In genomic region chr13:52037218-52037617, GRCm38 (mm10) we compare ENCODE assay signal across 17 mouse cellular contexts.
DNase-seq lines count a peak whose midpoint lies in the region; ATAC-seq and TF ChIP-seq lines count a peak whose summit lies in the region.
"Had no signal": no experiment of that assay in that cellular context is flagged by ENCODE, and none has a peak within 500 bp of the region (broad histone marks: within the 10 kb centered on the region; RNA-seq: fewer than 3 reads in every experiment).

No protein-coding gene starts in this region.

- no peaks in the 10 kb centered on the region for H3K27me3 ChIP-seq in midbrain, embryonic 15.5 days (replicated peaks)
- H3K27me3 ChIP-seq in midbrain, embryonic 13.5 days: no peaks in the 10 kb centered on the region
- no peaks in the 10 kb centered on the region for H3K27me3 ChIP-seq in intestine, embryonic 14.5 days (replicated peaks; ENCODE audit: control insufficient read depth, insufficient read depth, low read length)
- H3K27me3 ChIP-seq in stomach, postnatal 0 days (ENCODE audit: control insufficient read depth, insufficient read depth, low read length): no peaks in the 10 kb centered on the region
- H3K27me3 ChIP-seq in kidney, adult 2 months (replicated peaks; ENCODE audit: control insufficient read depth, insufficient read depth, low read length): no peaks in the 10 kb centered on the region
- H3K27me3 ChIP-seq: CH12.LX; limb, embryonic 15.5 days had no signal

- no peak for TF ChIP-seq EP300 in stomach, postnatal 0 days (optimal IDR thresholded peaks at IDR 0.05)

- TF ChIP-seq CTCF in stomach, postnatal 0 days (IDR thresholded peaks at IDR 0.05; ENCODE audit: low read depth): no peak
- TF ChIP-seq CTCF in kidney, adult 2 months (conservative IDR thresholded peaks at IDR 0.05; ENCODE audit: insufficient read depth, insufficient read length, low read depth, low read length): no peak

- no peak overlapping the region for H3K4me3 ChIP-seq in midbrain, embryonic 15.5 days
- H3K4me3 ChIP-seq in midbrain, embryonic 13.5 days (replicated peaks): no peak overlapping the region
- no peak overlapping the region for H3K4me3 ChIP-seq in intestine, embryonic 14.5 days (ENCODE audit: low read depth, low read length)
- H3K4me3 ChIP-seq in stomach, postnatal 0 days (ENCODE audit: low read depth, low read length): no peak overlapping the region
- H3K4me3 ChIP-seq in kidney, adult 2 months (ENCODE audit: insufficient read depth, low read depth, low read length): no peak overlapping the region
- H3K4me3 ChIP-seq: embryonic facial prominence, embryonic 10.5 days; limb, embryonic 15.5 days had no signal

- no peak overlapping the region for H3K4me2 ChIP-seq in midbrain, embryonic 15.5 days
- no peak overlapping the region for H3K4me2 ChIP-seq in midbrain, embryonic 13.5 days (replicated peaks)
- no peak overlapping the region for H3K4me2 ChIP-seq in intestine, embryonic 14.5 days (ENCODE audit: low read length)
- H3K4me2 ChIP-seq in stomach, postnatal 0 days (replicated peaks; ENCODE audit: low read depth): no peak overlapping the region
- H3K4me2 ChIP-seq: limb, embryonic 15.5 days; lung, embryonic 14.5 days had no signal

- intact Hi-C loops in left cerebral cortex, postnatal 14 days (cut with DNase I): no loop called here

- no peak overlapping the region for H3K9ac ChIP-seq in midbrain, embryonic 15.5 days
- no peak overlapping the region for H3K9ac ChIP-seq in midbrain, embryonic 13.5 days (replicated peaks)
- no peak overlapping the region for H3K9ac ChIP-seq in intestine, embryonic 14.5 days (ENCODE audit: low read length)
- H3K9ac ChIP-seq in stomach, postnatal 0 days (ENCODE audit: low read length): no peak overlapping the region
- H3K9ac ChIP-seq: limb, embryonic 15.5 days; lung, embryonic 14.5 days had no signal

- no peak for TF ChIP-seq POLR2A in kidney, adult 2 months (IDR thresholded peaks at IDR 0.05; ENCODE audit: low read depth, low read length)

- peak; percentile 73 for DNase-seq in adrenal gland, adult 8-10 months
- DNase-seq in adrenal gland, postnatal 25 days: no peak
- no peak for DNase-seq in intestine, embryonic 14.5 days (ENCODE audit: low spot score)
- peak; percentile 34 for DNase-seq in stomach, postnatal 0 days (ENCODE audit: low spot score)
- DNase-seq in left cerebral cortex, postnatal 14 days (ENCODE audit: low spot score in 2 of 2): no peak
- no peak for DNase-seq in kidney, adult 2 months
- DNase-seq: cerebellum, adult 11-12 months; kidney, postnatal 14 days; lung, embryonic 14.5 days; midbrain, embryonic 14.5 days; thymus, postnatal 4 days had no signal

- WGBS in midbrain, embryonic 15.5 days: 54% methylated on average over 13 of the region's 13 CpGs
- 58% methylated on average over 13 of the region's 13 CpGs for WGBS in midbrain, embryonic 13.5 days
- 62% methylated on average over 13 of the region's 13 CpGs for WGBS in intestine, embryonic 14.5 days
- 54% methylated on average over 13 of the region's 13 CpGs for WGBS in stomach, postnatal 0 days
- WGBS in kidney, adult 2 months: 57% methylated on average over 13 of the region's 13 CpGs

- H3K9me3 ChIP-seq in midbrain, embryonic 15.5 days: no peaks in the 10 kb centered on the region
- no peaks in the 10 kb centered on the region for H3K9me3 ChIP-seq in midbrain, embryonic 13.5 days
- no peaks in the 10 kb centered on the region for H3K9me3 ChIP-seq in intestine, embryonic 14.5 days (ENCODE audit: control insufficient read depth, low read length)
- H3K9me3 ChIP-seq in stomach, postnatal 0 days (ENCODE audit: control insufficient read depth, low read length): no peaks in the 10 kb centered on the region
- H3K9me3 ChIP-seq: embryonic facial prominence, embryonic 10.5 days; limb, embryonic 15.5 days had no signal

- no peaks in the 10 kb centered on the region for H3K36me3 ChIP-seq in midbrain, embryonic 15.5 days (replicated peaks)
- no peaks in the 10 kb centered on the region for H3K36me3 ChIP-seq in midbrain, embryonic 13.5 days
- H3K36me3 ChIP-seq in intestine, embryonic 14.5 days (ENCODE audit: control insufficient read depth, insufficient read depth, low read length): no peaks in the 10 kb centered on the region
- H3K36me3 ChIP-seq in stomach, postnatal 0 days (ENCODE audit: control insufficient read depth, insufficient read depth, low read length): no peaks in the 10 kb centered on the region
- H3K36me3 ChIP-seq in kidney, adult 2 months (ENCODE audit: control insufficient read depth, insufficient read depth, low read length): no peaks in the 10 kb centered on the region
- H3K36me3 ChIP-seq: embryonic facial prominence, embryonic 10.5 days; limb, embryonic 15.5 days had no signal

- peaks cover 20% of the 10 kb centered on the region for H3K4me1 ChIP-seq in midbrain, embryonic 15.5 days
- H3K4me1 ChIP-seq in midbrain, embryonic 13.5 days (replicated peaks): peaks cover 23% of the 10 kb centered on the region
- peaks cover 14% of the 10 kb centered on the region for H3K4me1 ChIP-seq in intestine, embryonic 14.5 days (replicated peaks; ENCODE audit: control insufficient read depth, insufficient read depth, low read length)
- H3K4me1 ChIP-seq in stomach, postnatal 0 days (replicated peaks; ENCODE audit: control insufficient read depth, insufficient read depth): peaks cover 3% of the 10 kb centered on the region; the same call in 1 of the 2 replicates
- H3K4me1 ChIP-seq in kidney, adult 2 months (ENCODE audit: control insufficient read depth, insufficient read depth, low read length): no peaks in the 10 kb centered on the region

- ATAC-seq in midbrain, embryonic 15.5 days (replicated peaks): peak; percentile 40
- no peak for ATAC-seq in midbrain, embryonic 13.5 days
- ATAC-seq in intestine, embryonic 14.5 days (replicated peaks; ENCODE audit: low FRiP score, low TSS enrichment, low read depth): peak; percentile 78; the same call in 1 of the 2 replicates
- peak; percentile 76 for ATAC-seq in stomach, postnatal 0 days (ENCODE audit: low FRiP score, low TSS enrichment)
- ATAC-seq: inflammation-experienced regulatory T-cells, adult 6 months had no signal

- H3K27ac ChIP-seq in midbrain, embryonic 15.5 days: no peak overlapping the region
- no peak overlapping the region for H3K27ac ChIP-seq in midbrain, embryonic 13.5 days
- no peak overlapping the region for H3K27ac ChIP-seq in intestine, embryonic 14.5 days (ENCODE audit: low read depth)
- no peak overlapping the region for H3K27ac ChIP-seq in stomach, postnatal 0 days (replicated peaks)
- H3K27ac ChIP-seq in kidney, adult 2 months (ENCODE audit: insufficient read depth, low read depth, low read length): no peak overlapping the region
- H3K27ac ChIP-seq: embryonic facial prominence, embryonic 10.5 days; limb, embryonic 15.5 days had no signal

Comparison
In these comparisons a context has a peak if more than half of its experiments do, and no peak if none do; other contexts are left out.
1. DNase-seq: peak in adrenal gland, adult 8-10 months (single experiment) and stomach, postnatal 0 days (single experiment); none in adrenal gland, postnatal 25 days (single experiment), intestine, embryonic 14.5 days (single experiment), left cerebral cortex, postnatal 14 days (0 of 2) and kidney, adult 2 months (single experiment).